Comparison of ENCODE assay signal across 19 mouse cellular contexts in genomic region chr12:112470216-112470615, GRCm38 (mm10). TPM values are rescaled to one million over a fixed set of nuclear protein-coding genes. Genes with fewer than 3 reads are reported as not detected.
DNase-seq lines count a peak whose midpoint lies in the region; ATAC-seq and TF ChIP-seq lines count a peak whose summit lies in the region.
"Had no signal": no experiment of that assay in that cellular context is flagged by ENCODE, and none has a peak within 500 bp of the region (broad histone marks: within the 10 kb centered on the region; RNA-seq: fewer than 3 reads in every experiment).

No protein-coding gene starts in this region.

- H3K4me3 ChIP-seq in forebrain, embryonic 13.5 days: no peak overlapping the region
- H3K4me3 ChIP-seq in hindbrain, postnatal 0 days (ENCODE audit: low read length): no peak overlapping the region
- H3K4me3 ChIP-seq in midbrain, embryonic 14.5 days (replicated peaks; ENCODE audit: low read depth, low read length): no peak overlapping the region
- H3K4me3 ChIP-seq in left cerebral cortex, adult 2 months: no peak overlapping the region
- H3K4me3 ChIP-seq: embryonic facial prominence, embryonic 13.5 days; heart, adult 2 months; intestine, embryonic 15.5 days; lung, embryonic 15.5 days had no signal

- peak; percentile 35 for DNase-seq in kidney, adult 18-20 months
- DNase-seq in kidney, postnatal 4 days: no peak
- no peak for DNase-seq in hindbrain, postnatal 0 days (ENCODE audit: low spot score)
- peak; percentile 71 for DNase-seq in midbrain, embryonic 14.5 days
- DNase-seq in left cerebral cortex, adult 2 months (ENCODE audit: extremely low spot score in 1 of 2, low spot score in 2 of 2): no peak
- DNase-seq in left cerebral cortex, postnatal 25 days (ENCODE audit: low spot score in 2 of 2): no peak
- DNase-seq: cerebellum, adult 11 months; heart, adult 2 months; right cerebral cortex, postnatal 14 days; thymus, postnatal 4 days had no signal

- H3K4me2 ChIP-seq in forebrain, embryonic 13.5 days: peak overlapping the region; percentile 20
- H3K4me2 ChIP-seq in hindbrain, postnatal 0 days (ENCODE audit: low read depth, low read length): no peak overlapping the region
- H3K4me2 ChIP-seq in midbrain, embryonic 14.5 days (ENCODE audit: low read length): no peak overlapping the region
- H3K4me2 ChIP-seq: embryonic facial prominence, embryonic 13.5 days; intestine, embryonic 15.5 days; lung, embryonic 15.5 days had no signal

- 31% methylated on average over 5 of the region's 5 CpGs for WGBS in forebrain, embryonic 13.5 days
- WGBS in hindbrain, postnatal 0 days: 42% methylated on average over 5 of the region's 5 CpGs
- WGBS in midbrain, embryonic 14.5 days: 35% methylated on average over 5 of the region's 5 CpGs

- peak; percentile 58 for ATAC-seq in forebrain, embryonic 13.5 days
- no peak for ATAC-seq in hindbrain, postnatal 0 days
- no peak; the same call in 1 of the 2 replicates for ATAC-seq in midbrain, embryonic 14.5 days (ENCODE audit: low FRiP score, low TSS enrichment)
- no peak for ATAC-seq in megakaryocyte-erythroid progenitor cell, adult 5-6 weeks (replicated peaks; ENCODE audit: low FRiP score, low TSS enrichment, poor library complexity, severe bottlenecking)
- ATAC-seq: intestine, embryonic 15.5 days had no signal

- peak; percentile 10; the same call in 1 of the 2 replicates for TF ChIP-seq CTCF in hindbrain, postnatal 0 days (IDR thresholded peaks at IDR 0.05; ENCODE audit: low read depth)
- TF ChIP-seq CTCF in left cerebral cortex, adult 2 months (IDR thresholded peaks at IDR 0.05): no peak

- H3K4me1 ChIP-seq in forebrain, embryonic 13.5 days: peaks cover 42% of the 10 kb centered on the region
- 0 out of 2 replicates have a peak, but pooled peaks cover 5% of the 10 kb centered on the region for H3K4me1 ChIP-seq in hindbrain, postnatal 0 days (ENCODE audit: insufficient read depth, low read length)
- H3K4me1 ChIP-seq in midbrain, embryonic 14.5 days (ENCODE audit: control insufficient read depth, insufficient read depth, low read length): peaks cover 18% of the 10 kb centered on the region
- H3K4me1 ChIP-seq: lung, embryonic 15.5 days had no signal

- H3K36me3 ChIP-seq in forebrain, embryonic 13.5 days (ENCODE audit: poor library complexity, severe bottlenecking): no peaks in the 10 kb centered on the region
- H3K36me3 ChIP-seq in hindbrain, postnatal 0 days (ENCODE audit: insufficient read depth, low read length): no peaks in the 10 kb centered on the region
- no peaks in the 10 kb centered on the region for H3K36me3 ChIP-seq in midbrain, embryonic 14.5 days (ENCODE audit: control insufficient read depth, insufficient read depth, low read length)
- H3K36me3 ChIP-seq: embryonic facial prominence, embryonic 13.5 days; intestine, embryonic 15.5 days; lung, embryonic 15.5 days had no signal

- no peaks in the 10 kb centered on the region for H3K9me3 ChIP-seq in forebrain, embryonic 13.5 days (replicated peaks)
- H3K9me3 ChIP-seq in hindbrain, postnatal 0 days (ENCODE audit: low read length): no peaks in the 10 kb centered on the region
- no peaks in the 10 kb centered on the region for H3K9me3 ChIP-seq in midbrain, embryonic 14.5 days (ENCODE audit: control insufficient read depth, low read length)
- H3K9me3 ChIP-seq: embryonic facial prominence, embryonic 13.5 days; intestine, embryonic 15.5 days; lung, embryonic 15.5 days had no signal

- H3K27ac ChIP-seq in forebrain, embryonic 13.5 days: peak overlapping the region; percentile 89
- H3K27ac ChIP-seq in hindbrain, postnatal 0 days: no peak overlapping the region
- H3K27ac ChIP-seq in midbrain, embryonic 14.5 days (replicated peaks; ENCODE audit: low read depth, low read length): peak overlapping the region; percentile 68
- no peak overlapping the region for H3K27ac ChIP-seq in left cerebral cortex, adult 2 months
- H3K27ac ChIP-seq: embryonic facial prominence, embryonic 13.5 days; heart, adult 2 months; intestine, embryonic 15.5 days; lung, embryonic 15.5 days had no signal

- intact Hi-C loops in left cerebral cortex, adult 2 months (cut with DNase I): loop anchor here (5.0 kb wide), 1 partner anchor 93 kb away; no protein-coding TSS in a partner anchor
- intact Hi-C loops in left cerebral cortex, postnatal 25 days (cut with DNase I): loop anchor here (10.0 kb wide), 1 partner anchor 355 kb away; no protein-coding TSS in a partner anchor

- H3K27me3 ChIP-seq in forebrain, embryonic 13.5 days: peaks cover 5% of the 10 kb centered on the region; the same call in 1 of the 2 replicates
- H3K27me3 ChIP-seq in hindbrain, postnatal 0 days (ENCODE audit: insufficient read depth, low read length): no peaks in the 10 kb centered on the region; the same call in 1 of the 2 replicates
- H3K27me3 ChIP-seq in midbrain, embryonic 14.5 days (ENCODE audit: control insufficient read depth, insufficient read depth, low read length): peaks cover 13% of the 10 kb centered on the region
- H3K27me3 ChIP-seq: intestine, embryonic 15.5 days had no signal

- no peak overlapping the region for H3K9ac ChIP-seq in forebrain, embryonic 13.5 days
- no peak overlapping the region for H3K9ac ChIP-seq in hindbrain, postnatal 0 days (replicated peaks; ENCODE audit: low read length)
- no peak overlapping the region for H3K9ac ChIP-seq in midbrain, embryonic 14.5 days (replicated peaks; ENCODE audit: low read length)
- H3K9ac ChIP-seq: embryonic facial prominence, embryonic 13.5 days; intestine, embryonic 15.5 days; lung, embryonic 15.5 days had no signal

RNA-seq across cellular contexts. Expression of gene A530016L24Rik, which starts 19.0 kb away (rescaled TPM):
- 0.11 TPM in 1 of 2 replicates, not detected in the other for polyA plus RNA-seq in forebrain, embryonic 13.5 days (2015; fragmentation: Nextera tagmentation; extraction: Ambion mirVana)
- not detected in 2 replicates for total RNA-seq in hindbrain, postnatal 0 days (2014; rRNA removed)
- 0.11 TPM in 1 of 2 replicates, not detected in the other for polyA plus RNA-seq in hindbrain, postnatal 0 days (2015; fragmentation: Nextera tagmentation; extraction: Ambion mirVana)
- polyA plus RNA-seq in midbrain, embryonic 14.5 days (2014; fragmentation: Nextera tagmentation; extraction: Ambion mirVana): 0.12 TPM in 1 of 2 replicates, not detected in the other
- total RNA-seq in left cerebral cortex, adult 2 months (2021): not detected
- total RNA-seq in megakaryocyte-erythroid progenitor cell, adult 5-6 weeks (2014; fragmentation: Nextera tagmentation): not detected in 2 replicates
- total RNA-seq in megakaryocyte-erythroid progenitor cell, adult 5-6 weeks (2017): not detected in 2 replicates
- total RNA-seq in left cerebral cortex, postnatal 25 days (2021): under 1 TPM; 0.23 to 0.48 TPM
- total RNA-seq: common myeloid progenitor, adult 5-6 weeks; megakaryocyte progenitor cell, adult 5-6 weeks had no signal

RNA-seq across cellular contexts. Expression of gene Tmem179, which starts 46.3 kb away (rescaled TPM):
- 23.3 and 30.7 TPM in 2 replicates for polyA plus RNA-seq in forebrain, embryonic 13.5 days (2015; fragmentation: Nextera tagmentation; extraction: Ambion mirVana)
- 134 and 141 TPM in 2 replicates for total RNA-seq in hindbrain, postnatal 0 days (2014; rRNA removed)
- polyA plus RNA-seq in hindbrain, postnatal 0 days (2015; fragmentation: Nextera tagmentation; extraction: Ambion mirVana): 94.1 and 96.2 TPM in 2 replicates
- 50.7 and 68.6 TPM in 2 replicates for polyA plus RNA-seq in midbrain, embryonic 14.5 days (2014; fragmentation: Nextera tagmentation; extraction: Ambion mirVana)
- 100 to 1,000 TPM; 122 TPM for total RNA-seq in left cerebral cortex, adult 2 months (2021)
- total RNA-seq in megakaryocyte-erythroid progenitor cell, adult 5-6 weeks (2014; fragmentation: Nextera tagmentation): not detected in 2 replicates
- not detected in 2 replicates for total RNA-seq in megakaryocyte-erythroid progenitor cell, adult 5-6 weeks (2017)
- 100 to 1,000 TPM; 131 to 133 TPM for total RNA-seq in left cerebral cortex, postnatal 25 days (2021)
- total RNA-seq: common myeloid progenitor, adult 5-6 weeks; gastrocnemius, adult 8-10 months; heart, adult 2 months; liver, adult 2 months; megakaryocyte progenitor cell, adult 5-6 weeks had no signal
- polyA plus RNA-seq: liver, adult 2 months had no signal

Comparison
In these comparisons a context has a peak if more than half of its experiments do, and no peak if none do; other contexts are left out.
1. DNase-seq: peak in kidney, adult 18-20 months (single experiment) and midbrain, embryonic 14.5 days (single experiment); none in kidney, postnatal 4 days (0 of 2), hindbrain, postnatal 0 days (single experiment), left cerebral cortex, adult 2 months (0 of 2) and left cerebral cortex, postnatal 25 days (0 of 2).
2. H3K27ac ChIP-seq: peak in forebrain, embryonic 13.5 days (single experiment) and midbrain, embryonic 14.5 days (single experiment); none in hindbrain, postnatal 0 days (single experiment) and left cerebral cortex, adult 2 months (single experiment).
3. RNA of gene Tmem179, which starts 46.3 kb away (total RNA-seq): 134 to 141 TPM in hindbrain, postnatal 0 days, 131 to 133 TPM in left cerebral cortex, postnatal 25 days and 122 TPM in left cerebral cortex, adult 2 months; not detected in megakaryocyte-erythroid progenitor cell, adult 5-6 weeks; every median in the first group is over 100 times any median in the second.